Mouse (Mus musculus) embryonic facial prominence, embryonic 14.5 days (tissue): ENCODE results near the gene Hsd3b7. TPM values are rescaled to one million over a fixed set of nuclear protein-coding genes. Genes with fewer than 3 reads are reported as not detected.
"Not testable (repeated sequence)": the region's sequence is repeated elsewhere in the genome, so short reads cannot be mapped to it uniquely, and the experiment has no call there.

Experiments
- ATAC-seq: fragments of 200-750 bp; cut with Nextera tagmentation; 2 replicates; pipeline ENCODE4 v1.8.0; 2017; ENCODE audit warnings: low read depth, moderate number of reproducible peaks, moderate TSS enrichment
- DNase-seq: peaks from one replicate; pipeline ENCODE4 v3.0.0-alpha.2; 2015; ENCODE audit warnings: low spot score
- H3K27ac ChIP-seq: fragments of 300-500 bp; sonication (generic); replicated peaks from 2 replicates; pipeline ENCODE4 v1.5.1; 2014; ENCODE audit warnings: low read depth, mild to moderate bottlenecking, low read length, moderate library complexity
- H3K27me3 ChIP-seq: fragments of 300-500 bp; sonication (generic); replicated peaks from 2 replicates; pipeline ENCODE4 v1.6.1; 2014; ENCODE audit warnings: low read length; ENCODE audit not compliant: control insufficient read depth, insufficient read depth
- H3K36me3 ChIP-seq: fragments of 300-500 bp; sonication (generic); 2 replicates; pipeline ENCODE4 v1.6.1; 2014; ENCODE audit warnings: low read length, mixed read lengths; ENCODE audit not compliant: control insufficient read depth, insufficient read depth
- H3K4me1 ChIP-seq: fragments of 300-500 bp; sonication (generic); 2 replicates; pipeline ENCODE4 v1.6.1; 2014; ENCODE audit warnings: antibody characterized with exemption, low read length; ENCODE audit not compliant: control insufficient read depth, insufficient read depth
- H3K4me2 ChIP-seq: fragments of 300-500 bp; sonication (generic); 2 replicates; pipeline ENCODE4 v1.6.1; 2014; ENCODE audit warnings: low read depth, mild to moderate bottlenecking, low read length, moderate library complexity, mixed read lengths
- H3K4me3 ChIP-seq: fragments of 300-500 bp; sonication (generic); 2 replicates; pipeline ENCODE4 v1.5.1; 2014; ENCODE audit warnings: low read depth, mild to moderate bottlenecking, low read length
- H3K9ac ChIP-seq: fragments of 300-500 bp; sonication (generic); 2 replicates; pipeline ENCODE4 v1.6.1; 2014; ENCODE audit warnings: low read depth, mild to moderate bottlenecking, low read length, moderate library complexity, mixed read lengths
- H3K9me3 ChIP-seq: fragments of 300-500 bp; sonication (generic); 2 replicates; pipeline ENCODE4 v1.6.1; 2016; ENCODE audit warnings: low read length; ENCODE audit not compliant: control insufficient read depth
- WGBS: fragments of 180-500 bp; shearing (Covaris S2); extraction: QIAGEN DNeasy Blood & Tissue Kit; methylation state at CpG from one replicate; pipeline ENCODE4 v1.1.7; 2014; 5-methylcytosine and 5-hydroxymethylcytosine counted together
- polyA plus RNA-seq: library from polyadenylated mRNA; unstranded; fragments of >200 nt; fragmentation: Nextera tagmentation; extraction: Ambion mirVana; gene quantifications from 2 replicates; pipeline ENCODE4 v1.2.1, GENCODE M21; 2014

The Hsd3b7 gene
- polyA plus RNA-seq, 1 experiment from 2014 or later = 23.5 TPM

DNA sequence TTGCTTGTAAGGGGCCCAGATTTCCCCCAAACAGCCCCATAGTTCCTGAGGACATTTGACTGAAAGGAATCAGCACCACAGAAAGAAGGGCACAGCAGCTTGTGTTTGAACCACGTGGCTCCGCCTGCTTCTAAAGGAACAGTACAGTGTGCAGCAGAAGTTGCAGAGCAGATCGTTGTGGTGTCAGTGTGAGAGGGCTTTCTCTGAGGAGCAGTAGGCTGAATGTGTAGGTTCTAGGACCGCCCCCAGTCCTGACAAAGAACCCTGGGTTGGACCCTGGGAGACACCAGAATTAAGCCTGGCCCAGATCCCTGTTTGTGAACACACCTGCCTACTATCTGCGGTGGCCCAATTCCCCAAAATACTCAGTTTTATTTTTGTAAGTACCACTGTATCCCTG lies 29.1 kb upstream of the Hsd3b7 start:
- DNase-seq (no peak), ATAC-seq (no peak)
- Histone ChIP-seq H3K36me3 (peaks cover 24% of the 10 kb centered on the region), H3K9me3 (no peaks in the 10 kb centered on the region), H3K4me3 (peak overlapping the region; percentile 70; the same call in 1 of the 2 replicates), H3K4me2 (peak overlapping the region; percentile 89), H3K27ac (no peak overlapping the region), H3K4me1 (peaks cover 14% of the 10 kb centered on the region; the same call in 1 of the 2 replicates), H3K9ac (0 out of 2 replicates have a peak overlapping the region, but pooled peaks have one; percentile 90), H3K27me3 (no peaks in the 10 kb centered on the region)
- 77% methylated on average over 5 of the region's 5 CpGs for WGBS

- H3K4me1 ChIP-seq = peaks cover 14% of the 10 kb centered on the region; the same call in 1 of the 2 replicates
- no peak for ATAC-seq
- no peak overlapping the region for H3K4me3 ChIP-seq
- no peak overlapping the region for H3K27ac ChIP-seq
- WGBS = 71% methylated on average over 3 of the region's 3 CpGs
- no peak overlapping the region for H3K9ac ChIP-seq
- no peak overlapping the region for H3K4me2 ChIP-seq
- H3K9me3 ChIP-seq = no peaks in the 10 kb centered on the region
- DNase-seq = no peak
- no peaks in the 10 kb centered on the region for H3K27me3 ChIP-seq
- H3K36me3 ChIP-seq = peaks cover 18% of the 10 kb centered on the region
These were observed 28.3 kb upstream of the Hsd3b7 start for GRCm38 (mm10) chr7:127772080-127772479.

DNA sequence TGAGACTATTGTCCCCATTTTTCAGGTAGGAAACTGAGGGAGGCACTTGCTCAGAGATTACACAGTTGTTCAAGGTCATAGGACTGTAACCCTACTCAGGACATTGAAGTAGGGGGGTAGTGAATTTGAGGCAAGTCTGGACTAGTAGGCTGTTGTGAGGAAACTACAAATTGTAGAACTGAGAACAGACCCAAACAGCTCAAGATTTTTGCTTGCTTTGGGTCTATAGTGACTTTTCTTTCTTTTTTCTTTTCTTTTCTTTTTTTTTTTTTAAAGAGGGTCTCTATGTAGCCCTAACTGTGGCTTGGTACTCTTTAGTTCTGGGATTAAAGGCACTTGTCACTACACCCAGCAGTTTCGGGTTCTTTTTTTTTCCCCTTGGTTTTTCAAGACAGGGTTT lies 27.8 kb upstream of the Hsd3b7 start:
- no peak overlapping the region for H3K27ac ChIP-seq
- H3K27me3 ChIP-seq = no peaks in the 10 kb centered on the region
- DNase-seq = no peak
- H3K4me2 ChIP-seq = no peak overlapping the region
- 97% methylated on average over 1 of the region's 1 CpGs for WGBS
- no peak overlapping the region for H3K9ac ChIP-seq
- ATAC-seq = no peak
- no peaks in the 10 kb centered on the region for H3K9me3 ChIP-seq
- no peak overlapping the region for H3K4me3 ChIP-seq
- H3K36me3 ChIP-seq = peaks cover 13% of the 10 kb centered on the region
- peaks cover 14% of the 10 kb centered on the region; the same call in 1 of the 2 replicates for H3K4me1 ChIP-seq

- Histone ChIP-seq H3K36me3 (peaks cover 11% of the 10 kb centered on the region; the same call in 1 of the 2 replicates), H3K4me3 (no peak overlapping the region), H3K4me1 (peaks cover 18% of the 10 kb centered on the region), H3K27me3 (no peaks in the 10 kb centered on the region), H3K27ac (no peak overlapping the region), H3K9ac (no peak overlapping the region), H3K4me2 (no peak overlapping the region), H3K9me3 (no peaks in the 10 kb centered on the region)
- ATAC-seq = no peak
- DNase-seq = peak; percentile 77
- WGBS = 42% methylated on average over 9 of the region's 9 CpGs
These were observed 26.6 kb upstream of the Hsd3b7 start for GRCm38 (mm10) chr7:127773664-127774384.

DNA sequence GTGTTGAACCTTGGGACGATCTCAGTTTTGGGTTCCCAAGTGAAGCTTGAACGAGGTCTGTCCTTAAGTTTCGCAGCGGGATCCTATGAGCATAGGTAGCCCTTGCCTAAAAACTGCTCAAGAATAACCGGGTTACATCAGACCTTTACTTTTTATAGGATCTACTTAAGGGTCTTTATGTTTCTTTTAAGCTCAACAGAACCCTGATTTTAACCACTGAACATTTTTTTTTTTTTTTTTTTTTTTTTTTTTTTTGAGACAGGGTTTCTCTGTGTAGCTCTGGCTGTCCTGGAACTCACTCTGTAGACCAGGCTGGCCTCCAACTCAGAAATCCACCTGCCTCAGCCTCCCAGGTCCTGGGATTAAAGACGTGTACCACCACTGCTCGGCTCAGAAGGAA lies 24.6 kb upstream of the Hsd3b7 start:
- Histone ChIP-seq H3K36me3 (peaks cover 30% of the 10 kb centered on the region), H3K4me1 (peaks cover 13% of the 10 kb centered on the region), H3K4me2 (peak overlapping the region; percentile 78), H3K9ac (peak overlapping the region; percentile 94), H3K27ac (peak overlapping the region; percentile 99), H3K4me3 (peak overlapping the region; percentile 90)
- not testable (repeated sequence) for H3K27me3 ChIP-seq, ATAC-seq, DNase-seq, H3K9me3 ChIP-seq
- 75% methylated on average over 7 of the region's 7 CpGs for WGBS

- ATAC-seq = peak; percentile 62
- DNase-seq = peak; percentile 92
- H3K9ac ChIP-seq = peak within 1 kb of the TSS; percentile 94
- H3K4me1 ChIP-seq = peaks cover 8% of the 10 kb centered on the region
- WGBS = under 1% methylated on average over 23 of the region's 23 CpGs
- peak within 1 kb of the TSS; percentile 99 for H3K27ac ChIP-seq
- no peaks in the 10 kb centered on the region for H3K27me3 ChIP-seq
- no peaks in the 10 kb centered on the region for H3K9me3 ChIP-seq
- H3K4me2 ChIP-seq = peak within 1 kb of the TSS; percentile 78
- H3K4me3 ChIP-seq = peak within 1 kb of the TSS; percentile 90
- H3K36me3 ChIP-seq = peaks cover 36% of the 10 kb centered on the region
These were observed 24.0 kb upstream of the Hsd3b7 start, which contains the start of gene Setd1a for GRCm38 (mm10) chr7:127776426-127776825. TSS of gene Setd1a (plus strand) at chr7:127776670.

DNA sequence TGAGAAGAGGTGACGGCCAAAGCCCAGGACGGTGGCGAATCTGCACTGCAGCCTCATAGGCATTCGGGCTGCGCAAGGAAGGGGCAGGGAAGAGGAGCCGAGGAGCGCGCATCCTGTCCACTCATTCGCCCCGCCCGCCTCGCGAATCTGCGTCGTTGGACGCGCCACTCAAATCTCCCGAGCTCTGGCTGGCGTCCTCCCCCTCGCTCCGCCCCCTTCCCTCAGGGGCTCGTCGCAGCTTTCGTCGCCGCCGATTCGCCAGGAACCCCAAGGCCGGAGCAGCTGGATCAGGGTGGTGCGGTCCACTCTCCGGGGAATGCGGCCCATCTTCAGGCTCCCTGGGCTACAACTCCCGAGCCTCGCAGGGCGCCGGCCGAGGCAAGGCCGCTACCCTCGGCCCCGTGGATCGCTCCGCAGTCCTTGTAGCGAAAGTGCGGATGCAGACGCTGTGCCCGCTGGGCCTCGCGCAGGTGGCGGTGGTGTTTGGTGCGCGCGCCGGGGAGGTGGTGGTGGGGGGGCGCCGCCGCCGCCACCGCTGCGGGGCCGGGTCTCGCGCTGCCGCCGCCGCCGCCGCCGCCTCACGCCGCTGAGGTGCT lies 23.4 kb upstream of the Hsd3b7 start:
- DNase-seq (peak; percentile 98), ATAC-seq (peak; percentile 92)
- peak overlapping the region; percentile 90 for H3K4me3 ChIP-seq
- peak overlapping the region; percentile 78 for H3K4me2 ChIP-seq
- H3K9ac ChIP-seq = peak overlapping the region; percentile 94
- peaks cover 41% of the 10 kb centered on the region for H3K36me3 ChIP-seq
- H3K27me3 ChIP-seq = no peaks in the 10 kb centered on the region
- peak overlapping the region; percentile 99 for H3K27ac ChIP-seq
- H3K9me3 ChIP-seq = no peaks in the 10 kb centered on the region
- 0% methylated on average over 19 of the region's 70 CpGs for WGBS
- peaks cover 8% of the 10 kb centered on the region for H3K4me1 ChIP-seq

DNA sequence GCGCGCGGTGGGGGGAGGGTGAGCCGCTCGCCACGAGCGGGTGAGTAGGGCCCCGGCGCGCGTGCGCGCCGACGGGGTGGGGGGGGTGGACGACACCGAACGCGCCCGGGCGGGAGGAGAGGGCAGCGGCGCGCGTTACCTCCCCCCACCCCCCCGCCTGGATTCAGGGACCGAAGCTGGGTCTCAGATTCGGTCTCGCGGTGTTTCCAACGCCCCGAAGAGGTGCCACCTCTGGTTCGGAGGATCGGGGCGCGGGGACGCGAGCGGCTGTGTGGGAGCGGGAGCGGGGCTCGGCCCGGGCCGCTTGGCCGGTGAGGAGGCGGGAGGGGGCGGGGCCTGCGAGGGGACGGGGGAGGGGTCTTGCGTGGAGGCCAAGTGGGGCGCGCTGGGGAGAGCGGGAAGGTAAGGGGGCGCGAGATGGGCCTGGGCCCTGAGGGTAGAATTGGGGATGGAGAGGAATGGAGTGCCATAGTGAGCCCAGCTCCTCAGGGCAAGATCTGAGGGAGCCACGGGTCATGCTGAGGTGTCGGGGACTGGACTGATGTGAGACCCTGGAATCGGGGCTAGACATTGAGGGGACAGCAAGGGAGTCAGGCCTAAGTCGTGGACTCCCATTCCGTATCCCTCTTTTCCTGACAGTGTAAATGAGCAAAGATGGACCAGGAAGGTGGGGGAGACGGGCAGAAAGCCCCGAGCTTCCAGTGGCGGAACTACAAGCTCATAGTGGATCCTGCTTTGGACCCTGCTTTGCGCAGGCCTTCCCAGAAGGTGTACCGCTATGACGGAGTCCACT lies 22.7 kb upstream of the Hsd3b7 start:
- H3K4me2 ChIP-seq = peak overlapping the region; percentile 78
- ATAC-seq = peak; percentile 56
- WGBS = 2% methylated on average over 27 of the region's 66 CpGs

More for the DNA sequence above, 22.7 kb upstream of the Hsd3b7 start:
- H3K4me3 ChIP-seq = peak overlapping the region; percentile 90
- peak overlapping the region; percentile 99 for H3K27ac ChIP-seq
- DNase-seq = peak; percentile 58
- H3K4me1 ChIP-seq = peaks cover 8% of the 10 kb centered on the region
- peaks cover 48% of the 10 kb centered on the region for H3K36me3 ChIP-seq
- H3K9ac ChIP-seq = peak overlapping the region; percentile 94
- no peaks in the 10 kb centered on the region for H3K9me3 ChIP-seq
- no peaks in the 10 kb centered on the region for H3K27me3 ChIP-seq
